Mouse (Mus musculus): Measurements from ENCODE around the gene Gm20822. TPM values are rescaled to one million over a fixed set of nuclear protein-coding genes. Genes with fewer than 3 reads are reported as not detected.
"Not testable (repeated sequence)": the region's sequence is repeated elsewhere in the genome, so short reads cannot be mapped to it uniquely, and the experiment has no call there.

The Gm20822 gene
- total RNA-seq (2021): not detected
- long read RNA-seq, experiment 1: 0 reads
- long read RNA-seq, experiment 2: 0 reads

DNA sequence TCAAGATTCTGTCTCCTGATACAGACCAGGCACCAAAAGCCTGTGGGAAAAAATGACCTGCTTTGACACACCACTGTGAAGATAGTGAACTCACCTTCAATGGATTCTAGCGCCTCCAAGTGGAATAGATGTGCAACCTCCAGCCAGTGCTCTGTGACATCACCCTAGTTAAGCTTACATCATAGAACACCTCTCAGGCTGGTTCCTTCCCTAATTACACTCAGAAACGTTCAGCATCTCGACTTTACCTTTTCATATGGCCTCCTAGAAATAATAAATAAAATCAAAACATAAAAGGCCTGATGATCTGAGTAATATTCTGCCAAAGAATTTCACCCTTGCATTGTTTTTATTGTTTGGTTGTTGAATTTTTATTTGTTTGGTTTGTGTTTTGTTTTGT lies at the start of gene Gm20822:
Gene Gm20822, minus strand, starts transcription at position 101 of the 400 bp plus-strand sequence.
- intact Hi-C loops (cut with DNase I); DNase-seq: not testable (repeated sequence)

All from heart, postnatal 14 days (tissue).